Mouse (Mus musculus): ENCODE results near the gene Tnrc6b.

GRCm38 (mm10) chr15:80760504-80760903 is 49.4 kb downstream of the Tnrc6b start:
- TF ChIP-seq CTCF (IDR thresholded peaks at IDR 0.05; ENCODE audit: low read depth) (no peak), EP300 (IDR thresholded peaks at IDR 0.05; ENCODE audit: low read depth) (no peak)
